Mouse (Mus musculus) CH12.LX (cell line): ENCODE results near the gene Gtf2h5.
A peak's percentile ranks its signal among the peaks of the same experiment; 100 is the strongest.

Experiments
- CHD2 ChIP-seq: IDR thresholded peaks from 2 replicates; pipeline ENCODE4 v1.6.1; 2011; ENCODE audit warnings: low read length, improper control_type of control experiment
- CTCF ChIP-seq, 2 experiments: IDR thresholded peaks in 1 of 2; conservative IDR thresholded peaks in 1 of 2; 2 replicates each; pipeline ENCODE4 v1.5.1; 2011 to 2012; ENCODE audit warnings: low read depth in 2 of 2, low read length in 2 of 2, improper control_type of control experiment in 1 of 2, inconsistent platforms in 1 of 2, mild to moderate bottlenecking in 1 of 2, moderate library complexity in 1 of 2
- E2F4 ChIP-seq: IDR thresholded peaks from 2 replicates; pipeline ENCODE4 v1.6.1; 2011; ENCODE audit warnings: low read depth, low read length, improper control_type of control experiment; ENCODE audit not compliant: insufficient replicate concordance
- EP300 ChIP-seq: IDR thresholded peaks from 2 replicates; pipeline ENCODE4 v1.6.1; 2011; ENCODE audit warnings: low read length, improper control_type of control experiment
- MXI1 ChIP-seq: IDR thresholded peaks from 2 replicates; pipeline ENCODE4 v1.6.1; 2011; ENCODE audit warnings: mild to moderate bottlenecking, low read depth, low read length, improper control_type of control experiment
- POLR2A ChIP-seq: IDR thresholded peaks from 2 replicates; pipeline ENCODE4 v1.6.1; 2011; ENCODE audit warnings: low read depth, mild to moderate bottlenecking, improper control_type of control experiment, low read length
- RAD21 ChIP-seq: IDR thresholded peaks from 2 replicates; pipeline ENCODE4 v1.6.1; 2011; ENCODE audit warnings: low read depth, mild to moderate bottlenecking, low read length, improper control_type of control experiment, moderate library complexity
- TCF12 ChIP-seq: IDR thresholded peaks from 2 replicates; pipeline ENCODE4 v1.6.1; 2014; ENCODE audit warnings: low read depth, mild to moderate bottlenecking, inconsistent platforms, low read length, improper control_type of control experiment
- USF1 ChIP-seq: IDR thresholded peaks from 2 replicates; pipeline ENCODE4 v1.6.1; 2014; ENCODE audit warnings: low read depth, mild to moderate bottlenecking, inconsistent platforms, low read length, improper control_type of control experiment
- ZC3H11A ChIP-seq: IDR thresholded peaks from 2 replicates; pipeline ENCODE4 v1.6.1; 2012; ENCODE audit warnings: low read depth, mild to moderate bottlenecking, inconsistent platforms, low read length, improper control_type of control experiment

- TF ChIP-seq CHD2: no peak
- TF ChIP-seq TCF12: peak; percentile 78
- TF ChIP-seq POLR2A: peak; percentile 94
- no peak for TF ChIP-seq EP300
- TF ChIP-seq CTCF (conservative IDR thresholded peaks at IDR 0.05 in 1 of 2, IDR thresholded peaks at IDR 0.05 in 1 of 2; ENCODE audit: low read depth in 2 of 2, low read length in 2 of 2): 0 out of 4 replicates have a peak, but pooled peaks of 1 of the 2 experiments have one; percentile 1
- TF ChIP-seq MXI1: peak; percentile 43; the same call in 1 of the 2 replicates
- TF ChIP-seq E2F4: no peak
- TF ChIP-seq ZC3H11A: no peak
- TF ChIP-seq USF1: peak; percentile 95
- no peak; the same call in 1 of the 2 replicates for TF ChIP-seq RAD21
Observed at GRCm38 (mm10) chr17:6079287-6080122, at the start of gene Gtf2h5, which contains the start of gene Serac1.
